In genomic region chr2:76690436-76691204, GRCm38 (mm10) we compare ENCODE assay signal across 11 mouse cellular contexts. TPM values are rescaled to one million over a fixed set of nuclear protein-coding genes. Genes with fewer than 3 reads are reported as not detected.
DNase-seq lines count a peak whose midpoint lies in the region; ATAC-seq lines count a peak whose summit lies in the region.
"Had no signal": no experiment of that assay in that cellular context is flagged by ENCODE, and none has a peak within 500 bp of the region (broad histone marks: within the 10 kb centered on the region; RNA-seq: fewer than 3 reads in every experiment).

No protein-coding gene starts in this region.

- H3K9me3 ChIP-seq in liver, embryonic 11.5 days (ENCODE audit: control insufficient read depth, low read length), result no peaks in the 10 kb centered on the region
- no peaks in the 10 kb centered on the region for H3K9me3 ChIP-seq in heart, embryonic 15.5 days (replicated peaks)
- no peaks in the 10 kb centered on the region for H3K9me3 ChIP-seq in midbrain, embryonic 13.5 days
- H3K9me3 ChIP-seq: hindbrain, embryonic 15.5 days had no signal

- H3K4me3 ChIP-seq in liver, embryonic 11.5 days (ENCODE audit: low read depth, low read length), result no peak overlapping the region
- no peak overlapping the region for H3K4me3 ChIP-seq in heart, embryonic 15.5 days
- no peak overlapping the region for H3K4me3 ChIP-seq in midbrain, embryonic 13.5 days (replicated peaks)
- H3K4me3 ChIP-seq: hindbrain, embryonic 15.5 days had no signal

- peaks cover 39% of the 10 kb centered on the region for H3K36me3 ChIP-seq in liver, embryonic 11.5 days (ENCODE audit: control insufficient read depth, insufficient read depth, low read length)
- H3K36me3 ChIP-seq in heart, embryonic 15.5 days, result peaks cover 48% of the 10 kb centered on the region
- H3K36me3 ChIP-seq in midbrain, embryonic 13.5 days, result peaks cover 84% of the 10 kb centered on the region

- 76% methylated on average over 12 of the region's 12 CpGs for WGBS in liver, embryonic 11.5 days
- 67% methylated on average over 12 of the region's 12 CpGs for WGBS in heart, embryonic 15.5 days
- WGBS in midbrain, embryonic 13.5 days, result 94% methylated on average over 12 of the region's 12 CpGs

- H3K4me1 ChIP-seq in liver, embryonic 11.5 days (replicated peaks; ENCODE audit: control insufficient read depth, insufficient read depth, low read length), result peaks cover 2% of the 10 kb centered on the region; the same call in 1 of the 2 replicates
- peaks cover 10% of the 10 kb centered on the region for H3K4me1 ChIP-seq in heart, embryonic 15.5 days (replicated peaks)
- H3K4me1 ChIP-seq in midbrain, embryonic 13.5 days (replicated peaks), result no peaks in the 10 kb centered on the region
- H3K4me1 ChIP-seq: hindbrain, embryonic 15.5 days had no signal

- H3K4me2 ChIP-seq in liver, embryonic 11.5 days, result no peak overlapping the region
- H3K4me2 ChIP-seq in heart, embryonic 15.5 days, result no peak overlapping the region
- H3K4me2 ChIP-seq in midbrain, embryonic 13.5 days (replicated peaks), result no peak overlapping the region
- H3K4me2 ChIP-seq: hindbrain, embryonic 15.5 days had no signal

- no peak for ATAC-seq in liver, embryonic 11.5 days (replicated peaks; ENCODE audit: low FRiP score)
- peak; percentile 60; the same call in 1 of the 2 replicates for ATAC-seq in heart, embryonic 15.5 days (replicated peaks; ENCODE audit: insufficient number of reproducible peaks, insufficient read depth, low FRiP score, low read depth)
- no peak for ATAC-seq in midbrain, embryonic 13.5 days

- DNase-seq in liver, result peak; percentile 26
- no peak for DNase-seq in liver, embryonic 11.5 days (ENCODE audit: low spot score)
- DNase-seq in kidney, postnatal 4 days, result peak; percentile 66 to 75
- DNase-seq in testis, postnatal 10 days (ENCODE audit: low spot score), result peak; percentile 77
- no peak for DNase-seq in embryo, embryonic 11 days
- DNase-seq in thymus, postnatal 0 days (ENCODE audit: low spot score), result no peak
- DNase-seq: thymus, adult 2 months had no signal

- H3K27ac ChIP-seq in liver, embryonic 11.5 days (ENCODE audit: low read depth, low read length), result no peak overlapping the region
- peak overlapping the region; percentile 11; the same call in 1 of the 2 replicates for H3K27ac ChIP-seq in heart, embryonic 15.5 days
- H3K27ac ChIP-seq in midbrain, embryonic 13.5 days, result no peak overlapping the region
- H3K27ac ChIP-seq: hindbrain, embryonic 15.5 days; liver, embryonic 14.5 days had no signal

- no peaks in the 10 kb centered on the region for H3K27me3 ChIP-seq in liver, embryonic 11.5 days (replicated peaks; ENCODE audit: control insufficient read depth, insufficient read depth, low read length)
- H3K27me3 ChIP-seq in heart, embryonic 15.5 days, result no peaks in the 10 kb centered on the region
- no peaks in the 10 kb centered on the region for H3K27me3 ChIP-seq in midbrain, embryonic 13.5 days
- H3K27me3 ChIP-seq: hindbrain, embryonic 15.5 days had no signal

- H3K9ac ChIP-seq in liver, embryonic 11.5 days (ENCODE audit: low read depth, low read length), result no peak overlapping the region
- H3K9ac ChIP-seq in heart, embryonic 15.5 days, result no peak overlapping the region
- no peak overlapping the region for H3K9ac ChIP-seq in midbrain, embryonic 13.5 days (replicated peaks)
- H3K9ac ChIP-seq: hindbrain, embryonic 15.5 days; liver, embryonic 14.5 days had no signal

RNA-seq across cellular contexts. Expression of gene Plekha3, which starts 15.5 kb away (rescaled TPM):
- 9.5 and 12.4 TPM in 2 replicates for polyA plus RNA-seq in liver, embryonic 11.5 days (2014; fragmentation: Nextera tagmentation; extraction: Ambion mirVana)
- 8.7 and 9.2 TPM in 2 replicates for polyA plus RNA-seq in heart, embryonic 15.5 days (2015; fragmentation: Nextera tagmentation; extraction: Ambion mirVana)
- 5.7 and 7.2 TPM in 2 replicates for polyA plus RNA-seq in midbrain, embryonic 13.5 days (2015; fragmentation: Nextera tagmentation; extraction: Ambion mirVana)
- 10.2 and 11.0 TPM in 2 replicates for polyA plus RNA-seq in thymus, postnatal 0 days (2015; fragmentation: Nextera tagmentation; extraction: Ambion mirVana)

RNA-seq across cellular contexts. Expression of gene Fkbp7, which starts 17.7 kb away (rescaled TPM):
- 13.6 and 19.5 TPM in 2 replicates for polyA plus RNA-seq in liver, embryonic 11.5 days (2014; fragmentation: Nextera tagmentation; extraction: Ambion mirVana)
- polyA plus RNA-seq in heart, embryonic 15.5 days (2015; fragmentation: Nextera tagmentation; extraction: Ambion mirVana), result 63.4 and 66.1 TPM in 2 replicates
- polyA plus RNA-seq in midbrain, embryonic 13.5 days (2015; fragmentation: Nextera tagmentation; extraction: Ambion mirVana), result 13.9 and 15.0 TPM in 2 replicates
- 14.2 and 14.4 TPM in 2 replicates for polyA plus RNA-seq in thymus, postnatal 0 days (2015; fragmentation: Nextera tagmentation; extraction: Ambion mirVana)

RNA-seq across cellular contexts. Expression of gene Pjvk, which starts 42.3 kb away (rescaled TPM):
- polyA plus RNA-seq in liver, embryonic 11.5 days (2014; fragmentation: Nextera tagmentation; extraction: Ambion mirVana), result 0.18 TPM in 1 of 2 replicates, not detected in the other
- not detected in 2 replicates for polyA plus RNA-seq in heart, embryonic 15.5 days (2015; fragmentation: Nextera tagmentation; extraction: Ambion mirVana)
- polyA plus RNA-seq in midbrain, embryonic 13.5 days (2015; fragmentation: Nextera tagmentation; extraction: Ambion mirVana), result 0.76 and 1.0 TPM in 2 replicates
- 0.12 and 0.21 TPM in 2 replicates for polyA plus RNA-seq in thymus, postnatal 0 days (2015; fragmentation: Nextera tagmentation; extraction: Ambion mirVana)
- polyA plus RNA-seq: liver, embryonic 14.5 days; thymus, adult 2 months had no signal

RNA-seq across cellular contexts. Expression of gene Prkra, which starts 42.8 kb away (rescaled TPM):
- 26.7 and 30.3 TPM in 2 replicates for polyA plus RNA-seq in liver, embryonic 11.5 days (2014; fragmentation: Nextera tagmentation; extraction: Ambion mirVana)
- 32.1 and 32.5 TPM in 2 replicates for polyA plus RNA-seq in heart, embryonic 15.5 days (2015; fragmentation: Nextera tagmentation; extraction: Ambion mirVana)
- polyA plus RNA-seq in midbrain, embryonic 13.5 days (2015; fragmentation: Nextera tagmentation; extraction: Ambion mirVana), result 105 and 107 TPM in 2 replicates
- 15.4 and 18.6 TPM in 2 replicates for polyA plus RNA-seq in thymus, postnatal 0 days (2015; fragmentation: Nextera tagmentation; extraction: Ambion mirVana)

Comparison
In these comparisons a context has a peak if more than half of its experiments do, and no peak if none do; other contexts are left out.
1. DNase-seq: peak in liver (single experiment), kidney, postnatal 4 days (2 of 2) and testis, postnatal 10 days (single experiment); none in liver, embryonic 11.5 days (single experiment), embryo, embryonic 11 days (single experiment) and thymus, postnatal 0 days (single experiment).